Mouse (Mus musculus): ENCODE measurements around the gene 1700025G04Rik.

1700025G04Rik gene

GRCm38 (mm10) chr1:152030546-152030945 is 59.4 kb downstream of the 1700025G04Rik start:
- no peaks in the 10 kb centered on the region for H3K27me3 ChIP-seq (ENCODE audit: control insufficient read depth, insufficient read depth, low read length, poor library complexity, severe bottlenecking)

GRCm38 (mm10) chr1:152028718-152029117 is 61.2 kb downstream of the 1700025G04Rik start:
- Histone ChIP-seq H3K27me3 (ENCODE audit: control insufficient read depth, insufficient read depth, low read length, poor library complexity, severe bottlenecking) (no peaks in the 10 kb centered on the region), H3K36me3 (ENCODE audit: control insufficient read depth, insufficient read depth, low read length, poor library complexity, severe bottlenecking) (no peaks in the 10 kb centered on the region)
- DNase-seq (ENCODE audit: low read depth, low spot score), result no peak

More at GRCm38 (mm10) chr1:152030546-152030945, 59.4 kb downstream of the 1700025G04Rik start:
- DNase-seq (ENCODE audit: low read depth, low spot score), result no peak
- no peaks in the 10 kb centered on the region for H3K36me3 ChIP-seq (ENCODE audit: control insufficient read depth, insufficient read depth, low read length, poor library complexity, severe bottlenecking)

- Histone ChIP-seq H3K27me3 (ENCODE audit: control insufficient read depth, insufficient read depth, low read length, poor library complexity, severe bottlenecking) (no peaks in the 10 kb centered on the region), H3K36me3 (ENCODE audit: control insufficient read depth, insufficient read depth, low read length, poor library complexity, severe bottlenecking) (no peaks in the 10 kb centered on the region)
- DNase-seq (ENCODE audit: low read depth, low spot score), result no peak
Observed at GRCm38 (mm10) chr1:152026762-152027161, 63.2 kb downstream of the 1700025G04Rik start.

- Histone ChIP-seq H3K36me3 (ENCODE audit: control insufficient read depth, insufficient read depth, low read length, poor library complexity, severe bottlenecking) (no peaks in the 10 kb centered on the region), H3K27me3 (ENCODE audit: control insufficient read depth, insufficient read depth, low read length, poor library complexity, severe bottlenecking) (no peaks in the 10 kb centered on the region)
- peak; percentile 5 for DNase-seq (ENCODE audit: low read depth, low spot score)
Observed at GRCm38 (mm10) chr1:152025308-152025707, 64.6 kb downstream of the 1700025G04Rik start.

- DNase-seq (ENCODE audit: low read depth, low spot score), result no peak
- H3K36me3 ChIP-seq (ENCODE audit: control insufficient read depth, insufficient read depth, low read length, poor library complexity, severe bottlenecking), result no peaks in the 10 kb centered on the region
- H3K27me3 ChIP-seq (ENCODE audit: control insufficient read depth, insufficient read depth, low read length, poor library complexity, severe bottlenecking), result no peaks in the 10 kb centered on the region
Observed at GRCm38 (mm10) chr1:152024019-152024787, 65.7 kb downstream of the 1700025G04Rik start.

- no peaks in the 10 kb centered on the region for H3K36me3 ChIP-seq (ENCODE audit: control insufficient read depth, insufficient read depth, low read length, poor library complexity, severe bottlenecking)
- no peaks in the 10 kb centered on the region for H3K27me3 ChIP-seq (ENCODE audit: control insufficient read depth, insufficient read depth, low read length, poor library complexity, severe bottlenecking)
- DNase-seq (ENCODE audit: low read depth, low spot score), result peak; percentile 26
Observed at GRCm38 (mm10) chr1:152020812-152021211, 69.1 kb downstream of the 1700025G04Rik start.

GRCm38 (mm10) chr1:152020070-152020469 is 69.9 kb downstream of the 1700025G04Rik start:
- no peak for DNase-seq (ENCODE audit: low read depth, low spot score)
- Histone ChIP-seq H3K36me3 (ENCODE audit: control insufficient read depth, insufficient read depth, low read length, poor library complexity, severe bottlenecking) (no peaks in the 10 kb centered on the region), H3K27me3 (ENCODE audit: control insufficient read depth, insufficient read depth, low read length, poor library complexity, severe bottlenecking) (no peaks in the 10 kb centered on the region)

- no peaks in the 10 kb centered on the region for H3K27me3 ChIP-seq (ENCODE audit: control insufficient read depth, insufficient read depth, low read length, poor library complexity, severe bottlenecking)
- no peaks in the 10 kb centered on the region for H3K36me3 ChIP-seq (ENCODE audit: control insufficient read depth, insufficient read depth, low read length, poor library complexity, severe bottlenecking)
- DNase-seq (ENCODE audit: low read depth, low spot score), result peak; percentile 27
Observed at GRCm38 (mm10) chr1:152019196-152019595, 70.7 kb downstream of the 1700025G04Rik start.

GRCm38 (mm10) chr1:152018322-152018721 is 71.6 kb downstream of the 1700025G04Rik start:
- Histone ChIP-seq H3K27me3 (ENCODE audit: control insufficient read depth, insufficient read depth, low read length, poor library complexity, severe bottlenecking) (no peaks in the 10 kb centered on the region), H3K36me3 (ENCODE audit: control insufficient read depth, insufficient read depth, low read length, poor library complexity, severe bottlenecking) (no peaks in the 10 kb centered on the region)
- DNase-seq (ENCODE audit: low read depth, low spot score), result no peak

- DNase-seq (ENCODE audit: low read depth, low spot score), result no peak
- Histone ChIP-seq H3K36me3 (ENCODE audit: control insufficient read depth, insufficient read depth, low read length, poor library complexity, severe bottlenecking) (no peaks in the 10 kb centered on the region), H3K27me3 (ENCODE audit: control insufficient read depth, insufficient read depth, low read length, poor library complexity, severe bottlenecking) (no peaks in the 10 kb centered on the region)
Observed at GRCm38 (mm10) chr1:152016663-152017062, 73.3 kb downstream of the 1700025G04Rik start.

- peak; percentile 17 for DNase-seq (ENCODE audit: low read depth, low spot score)
- Histone ChIP-seq H3K36me3 (ENCODE audit: control insufficient read depth, insufficient read depth, low read length, poor library complexity, severe bottlenecking) (no peaks in the 10 kb centered on the region), H3K27me3 (ENCODE audit: control insufficient read depth, insufficient read depth, low read length, poor library complexity, severe bottlenecking) (no peaks in the 10 kb centered on the region)
Observed at GRCm38 (mm10) chr1:152015555-152016125, 74.3 kb downstream of the 1700025G04Rik start.

- no peak for DNase-seq (ENCODE audit: low read depth, low spot score)
- no peaks in the 10 kb centered on the region for H3K27me3 ChIP-seq (ENCODE audit: control insufficient read depth, insufficient read depth, low read length, poor library complexity, severe bottlenecking)
- no peaks in the 10 kb centered on the region for H3K36me3 ChIP-seq (ENCODE audit: control insufficient read depth, insufficient read depth, low read length, poor library complexity, severe bottlenecking)
Observed at GRCm38 (mm10) chr1:152011741-152012140, 78.2 kb downstream of the 1700025G04Rik start.

- no peak for DNase-seq (ENCODE audit: low read depth, low spot score)
Observed at GRCm38 (mm10) chr1:152010251-152010980, 79.5 kb downstream of the 1700025G04Rik start.

GRCm38 (mm10) chr1:152008473-152008991 is 81.4 kb downstream of the 1700025G04Rik start:
- DNase-seq (ENCODE audit: low read depth, low spot score), result no peak
- H3K27me3 ChIP-seq (ENCODE audit: control insufficient read depth, insufficient read depth, low read length, poor library complexity, severe bottlenecking), result no peaks in the 10 kb centered on the region
- no peaks in the 10 kb centered on the region for H3K36me3 ChIP-seq (ENCODE audit: control insufficient read depth, insufficient read depth, low read length, poor library complexity, severe bottlenecking)

More at GRCm38 (mm10) chr1:152010251-152010980, 79.5 kb downstream of the 1700025G04Rik start:
- Histone ChIP-seq H3K27me3 (ENCODE audit: control insufficient read depth, insufficient read depth, low read length, poor library complexity, severe bottlenecking) (no peaks in the 10 kb centered on the region), H3K36me3 (ENCODE audit: control insufficient read depth, insufficient read depth, low read length, poor library complexity, severe bottlenecking) (no peaks in the 10 kb centered on the region)

- no peak for DNase-seq (ENCODE audit: low read depth, low spot score)
- H3K27me3 ChIP-seq (ENCODE audit: control insufficient read depth, insufficient read depth, low read length, poor library complexity, severe bottlenecking), result no peaks in the 10 kb centered on the region
- no peaks in the 10 kb centered on the region for H3K36me3 ChIP-seq (ENCODE audit: control insufficient read depth, insufficient read depth, low read length, poor library complexity, severe bottlenecking)
Observed at GRCm38 (mm10) chr1:152006529-152006928, 83.4 kb downstream of the 1700025G04Rik start.

Data from splenic B cell, adult 2 months (primary cell).